Mouse (Mus musculus) hindbrain, embryonic 12.5 days (tissue): ENCODE measurements around the gene Celf2. TPM values are rescaled to one million over a fixed set of nuclear protein-coding genes. Genes with fewer than 3 reads are reported as not detected.

Experiments
- ATAC-seq: fragments of 200-750 bp; cut with Nextera tagmentation; 2 replicates; pipeline ENCODE4 v1.8.0; 2017; ENCODE audit warnings: moderate TSS enrichment; ENCODE audit not compliant: low FRiP score
- H3K27ac ChIP-seq: fragments of 300-500 bp; sonication (generic); 2 replicates; pipeline ENCODE4 v1.5.1; 2016; ENCODE audit warnings: mild to moderate bottlenecking
- H3K27me3 ChIP-seq: fragments of 300-500 bp; sonication (generic); 2 replicates; pipeline ENCODE4 v1.6.1; 2016; ENCODE audit warnings: mild to moderate bottlenecking
- H3K36me3 ChIP-seq: fragments of 300-500 bp; sonication (generic); 2 replicates; pipeline ENCODE4 v1.6.1; 2016; ENCODE audit warnings: mild to moderate bottlenecking
- H3K4me1 ChIP-seq: fragments of 300-500 bp; sonication (generic); 2 replicates; pipeline ENCODE4 v1.6.1; 2016
- H3K4me2 ChIP-seq: fragments of 300-500 bp; sonication (generic); replicated peaks from 2 replicates; pipeline ENCODE4 v1.6.1; 2016; ENCODE audit warnings: mild to moderate bottlenecking
- H3K4me3 ChIP-seq: fragments of 300-500 bp; sonication (generic); 2 replicates; pipeline ENCODE4 v1.5.1; 2016; ENCODE audit warnings: mild to moderate bottlenecking
- H3K9ac ChIP-seq: fragments of 300-500 bp; sonication (generic); 2 replicates; pipeline ENCODE4 v1.6.1; 2016; ENCODE audit warnings: mild to moderate bottlenecking, moderate library complexity
- H3K9me3 ChIP-seq: fragments of 300-500 bp; sonication (generic); replicated peaks from 2 replicates; pipeline ENCODE4 v1.6.1; 2016; ENCODE audit warnings: mild to moderate bottlenecking
- WGBS: fragments of 180-500 bp; shearing (Covaris S2); methylation state at CpG from one replicate; pipeline ENCODE4 v1.1.7; 2016; 5-methylcytosine and 5-hydroxymethylcytosine counted together
- polyA plus RNA-seq: library from polyadenylated mRNA; unstranded; fragments of >200 nt; fragmentation: Nextera tagmentation; extraction: Ambion mirVana; gene quantifications from 2 replicates; pipeline ENCODE4 v1.2.1, GENCODE M21; 2016

Gene Celf2
- polyA plus RNA-seq, 1 experiment from 2014 or later: 108 TPM

DNA sequence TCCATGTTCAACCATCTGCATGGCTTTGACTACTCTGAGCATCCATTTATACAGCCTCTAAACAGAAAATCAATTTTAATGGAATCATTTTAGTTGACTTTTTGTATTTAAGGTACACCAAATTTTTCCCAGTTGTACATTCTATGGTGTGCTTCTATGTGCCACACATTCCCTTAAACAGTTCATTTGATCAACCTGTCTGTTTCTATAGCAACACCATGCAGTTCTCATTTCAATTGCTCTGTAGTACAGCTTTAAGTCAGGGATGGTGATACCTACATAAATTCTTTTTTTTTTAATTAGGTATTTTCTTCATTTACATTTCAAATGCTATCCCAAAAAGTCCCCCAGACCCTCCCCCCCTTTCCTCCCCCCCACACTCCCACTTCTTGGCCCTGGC, 831.9 kb downstream of the Celf2 start:
- Histone ChIP-seq H3K36me3 (no peaks in the 10 kb centered on the region), H3K4me2 (no peak overlapping the region), H3K9me3 (no peaks in the 10 kb centered on the region), H3K27ac (no peak overlapping the region), H3K4me3 (no peak overlapping the region), H3K4me1 (no peaks in the 10 kb centered on the region), H3K27me3 (no peaks in the 10 kb centered on the region), H3K9ac (no peak overlapping the region)
- no peak for ATAC-seq

DNA sequence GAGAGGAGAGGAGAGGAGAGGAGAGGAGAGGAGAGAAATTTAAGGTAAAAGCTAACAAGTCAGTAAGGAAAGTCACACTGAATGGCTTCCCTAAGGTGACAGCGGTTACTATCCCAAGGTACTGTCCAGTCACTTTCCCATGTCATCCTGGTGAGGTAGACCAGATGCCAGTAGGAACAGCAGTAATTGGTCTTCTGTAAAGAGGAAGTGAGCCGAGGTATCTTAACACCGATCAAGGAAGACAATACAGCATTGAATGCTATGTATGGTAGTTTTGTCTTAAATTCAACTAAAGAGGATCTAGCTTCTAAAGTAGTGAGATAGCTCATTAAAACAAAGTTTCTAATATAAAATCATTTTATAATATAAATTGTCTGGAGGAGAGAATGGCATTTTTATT, 835.0 kb downstream of the Celf2 start:
- no peaks in the 10 kb centered on the region for H3K27me3 ChIP-seq
- ATAC-seq: no peak
- no peaks in the 10 kb centered on the region for H3K36me3 ChIP-seq
- H3K4me2 ChIP-seq: no peak overlapping the region
- H3K4me3 ChIP-seq: no peak overlapping the region
- no peaks in the 10 kb centered on the region for H3K4me1 ChIP-seq
- H3K9ac ChIP-seq: no peak overlapping the region
- 91% methylated on average over 3 of the region's 3 CpGs for WGBS
- H3K27ac ChIP-seq: no peak overlapping the region
- H3K9me3 ChIP-seq: no peaks in the 10 kb centered on the region

DNA sequence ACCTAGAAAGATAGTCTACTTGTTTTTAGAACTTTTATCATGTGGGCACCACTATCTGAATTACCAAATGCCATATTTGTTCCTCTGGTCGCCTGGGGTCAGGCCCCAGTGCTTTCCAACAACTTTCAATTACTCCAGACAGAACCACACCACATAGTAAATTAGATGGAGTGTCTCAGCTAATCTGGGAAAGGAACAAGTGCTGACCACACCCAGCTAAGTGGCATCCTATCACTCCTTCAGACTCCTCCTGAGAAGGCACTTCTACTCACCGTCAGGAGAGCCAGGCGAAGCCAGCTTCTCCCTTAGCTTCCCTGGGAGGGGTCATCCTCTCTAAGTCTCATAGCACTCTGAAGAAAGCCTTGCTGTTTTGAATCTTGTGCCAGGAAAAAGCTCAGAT, 835.9 kb downstream of the Celf2 start:
- Histone ChIP-seq H3K9me3 (no peaks in the 10 kb centered on the region), H3K9ac (no peak overlapping the region), H3K27me3 (no peaks in the 10 kb centered on the region), H3K4me1 (no peaks in the 10 kb centered on the region), H3K4me3 (no peak overlapping the region), H3K27ac (no peak overlapping the region), H3K36me3 (no peaks in the 10 kb centered on the region), H3K4me2 (no peak overlapping the region)
- 82% methylated on average over 3 of the region's 3 CpGs for WGBS
- no peak for ATAC-seq

DNA sequence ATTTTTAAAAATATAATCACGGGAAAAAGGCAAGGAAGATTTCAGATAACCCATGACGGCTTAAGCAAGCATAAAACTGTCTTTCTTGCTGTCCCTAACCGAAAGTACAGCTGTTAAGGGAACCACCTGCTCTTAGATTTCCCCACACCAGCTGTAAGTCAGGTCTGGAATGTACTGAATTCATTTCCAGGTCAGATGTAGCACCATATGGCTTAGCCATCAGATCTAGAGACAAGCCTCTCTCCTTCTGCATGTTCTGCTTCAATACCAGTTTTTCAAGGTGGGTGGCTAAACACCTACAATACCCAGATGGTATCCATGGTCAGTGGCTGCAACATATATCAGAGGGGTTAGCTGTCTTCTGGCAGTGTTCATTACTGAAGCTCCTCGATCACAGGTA, 841.8 kb downstream of the Celf2 start:
- Histone ChIP-seq H3K9me3 (no peaks in the 10 kb centered on the region), H3K4me2 (no peak overlapping the region), H3K4me3 (no peak overlapping the region), H3K27me3 (no peaks in the 10 kb centered on the region), H3K27ac (no peak overlapping the region), H3K36me3 (no peaks in the 10 kb centered on the region), H3K9ac (no peak overlapping the region), H3K4me1 (no peaks in the 10 kb centered on the region)
- 69% methylated on average over 4 of the region's 4 CpGs for WGBS
- no peak for ATAC-seq

DNA sequence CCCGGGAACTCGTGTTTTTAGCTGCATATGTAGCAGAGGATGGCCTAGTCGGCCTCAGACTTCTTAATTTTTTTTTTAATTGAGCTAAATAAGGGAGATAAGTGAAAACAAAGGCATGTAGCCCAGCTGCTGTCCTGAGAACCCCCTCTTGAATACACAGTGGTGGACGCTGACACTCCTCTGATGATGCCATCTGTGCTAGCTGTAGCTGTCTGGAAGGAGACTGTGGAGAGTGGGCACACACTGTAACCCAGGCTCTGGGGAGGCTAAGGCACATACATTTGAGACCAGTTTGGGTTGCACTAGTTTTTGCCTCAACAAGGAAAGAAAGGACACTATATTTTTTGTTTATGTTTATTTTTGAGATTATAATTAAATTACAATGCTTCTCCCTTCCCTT, 849.5 kb downstream of the Celf2 start:
- Histone ChIP-seq H3K4me1 (no peaks in the 10 kb centered on the region), H3K36me3 (no peaks in the 10 kb centered on the region), H3K27ac (no peak overlapping the region), H3K27me3 (no peaks in the 10 kb centered on the region), H3K9me3 (no peaks in the 10 kb centered on the region), H3K9ac (no peak overlapping the region), H3K4me2 (no peak overlapping the region), H3K4me3 (no peak overlapping the region)
- ATAC-seq: no peak
- WGBS: 81% methylated on average over 4 of the region's 4 CpGs

DNA sequence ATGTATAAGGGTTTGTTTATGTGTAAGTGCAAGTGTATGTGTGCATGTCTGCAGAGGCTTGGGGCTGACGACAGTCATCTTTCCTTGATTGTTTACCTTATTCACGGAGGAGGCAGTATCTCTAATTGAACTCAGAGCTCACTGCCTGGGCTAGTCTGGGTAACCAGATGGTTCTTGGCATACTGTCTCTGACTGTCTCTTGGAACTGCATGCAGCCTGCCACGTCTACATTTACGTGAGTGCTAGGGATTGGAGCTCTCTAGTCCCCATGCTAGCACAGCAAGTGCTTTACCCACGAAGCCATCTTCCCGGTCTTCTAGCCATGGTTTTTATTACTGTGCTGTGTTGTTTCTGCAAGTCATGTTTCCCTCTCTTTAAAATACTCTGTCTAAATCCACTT, 855.6 kb downstream of the Celf2 start:
- no peak for ATAC-seq
- H3K4me2 ChIP-seq: no peak overlapping the region
- H3K36me3 ChIP-seq: no peaks in the 10 kb centered on the region
- H3K9me3 ChIP-seq: no peaks in the 10 kb centered on the region
- 76% methylated on average over 6 of the region's 6 CpGs for WGBS
- no peak overlapping the region for H3K27ac ChIP-seq
- H3K4me1 ChIP-seq: 0 out of 2 replicates have a peak, but pooled peaks cover 3% of the 10 kb centered on the region
- no peak overlapping the region for H3K4me3 ChIP-seq
- no peak overlapping the region for H3K9ac ChIP-seq
- no peaks in the 10 kb centered on the region for H3K27me3 ChIP-seq

DNA sequence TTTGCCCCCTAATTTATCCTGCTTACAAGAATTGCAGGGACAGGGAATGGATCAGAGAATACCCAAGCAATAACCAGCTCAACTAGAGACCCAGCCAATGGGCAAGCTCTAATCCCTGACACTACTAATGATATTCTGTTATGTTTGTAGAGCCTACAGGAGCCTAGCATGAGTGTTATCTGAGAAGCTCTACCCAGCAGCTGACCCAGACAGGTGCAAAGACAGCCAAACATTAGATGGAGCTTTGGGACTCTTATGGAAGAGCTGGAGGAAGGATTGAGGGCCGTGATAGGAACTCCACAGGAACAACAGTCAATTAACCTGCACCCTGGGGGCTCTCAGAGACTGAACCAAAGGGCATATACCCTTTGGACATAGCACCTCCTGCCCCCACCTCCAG, 857.7 kb downstream of the Celf2 start:
- Histone ChIP-seq H3K36me3 (no peaks in the 10 kb centered on the region), H3K27me3 (no peaks in the 10 kb centered on the region), H3K4me3 (no peak overlapping the region), H3K4me2 (no peak overlapping the region), H3K9ac (no peak overlapping the region), H3K9me3 (no peaks in the 10 kb centered on the region), H3K27ac (no peak overlapping the region), H3K4me1 (0 out of 2 replicates have a peak, but pooled peaks cover 4% of the 10 kb centered on the region)
- 68% methylated on average over 1 of the region's 1 CpGs for WGBS
- ATAC-seq: no peak

DNA sequence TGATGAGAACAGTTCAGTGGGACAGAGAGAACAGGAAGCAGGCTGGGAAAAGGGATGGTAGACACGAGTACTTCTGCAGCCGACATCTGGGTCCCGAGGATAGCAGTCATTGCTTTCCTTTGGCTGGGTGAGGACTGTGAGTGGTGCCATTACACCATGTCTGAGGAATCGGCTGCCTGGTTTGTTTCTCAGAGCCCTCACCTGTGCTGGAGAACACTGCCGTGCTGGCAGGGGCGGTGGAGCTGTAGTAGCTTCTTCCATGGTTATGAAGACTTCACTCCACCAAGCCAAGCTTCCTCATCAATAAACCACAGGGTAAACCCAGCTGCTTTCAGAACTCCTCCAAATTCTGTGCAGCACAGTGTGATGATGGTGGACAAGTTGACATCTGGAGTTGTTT, 860.5 kb downstream of the Celf2 start:
- no peak overlapping the region for H3K4me2 ChIP-seq
- no peaks in the 10 kb centered on the region for H3K36me3 ChIP-seq
- H3K9ac ChIP-seq: no peak overlapping the region
- no peak overlapping the region for H3K27ac ChIP-seq
- H3K9me3 ChIP-seq: no peaks in the 10 kb centered on the region
- no peak for ATAC-seq
- no peak overlapping the region for H3K4me3 ChIP-seq
- no peaks in the 10 kb centered on the region for H3K27me3 ChIP-seq
- 87% methylated on average over 6 of the region's 6 CpGs for WGBS
- 0 out of 2 replicates have a peak, but pooled peaks cover 4% of the 10 kb centered on the region for H3K4me1 ChIP-seq

DNA sequence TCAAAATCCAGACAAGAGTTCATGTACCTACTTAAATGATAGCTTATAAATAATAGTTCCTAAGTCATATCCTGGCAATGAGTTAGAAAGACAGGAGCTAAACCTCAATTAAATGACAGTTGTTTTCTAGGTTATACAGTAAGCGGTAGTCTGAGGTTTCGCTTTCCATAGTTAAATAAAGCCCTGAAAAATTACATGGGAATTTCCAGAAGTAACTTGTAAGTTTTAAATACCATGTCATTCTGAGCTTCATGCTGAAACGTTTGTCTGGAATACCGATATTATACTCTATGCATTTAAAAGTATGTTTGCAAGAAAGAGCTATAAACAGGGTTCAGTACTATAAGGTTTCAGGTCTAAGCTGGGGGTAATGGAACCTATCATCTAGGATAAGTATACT, 862.3 kb downstream of the Celf2 start:
- Histone ChIP-seq H3K4me3 (no peak overlapping the region), H3K4me1 (0 out of 2 replicates have a peak, but pooled peaks cover 4% of the 10 kb centered on the region), H3K4me2 (no peak overlapping the region), H3K9me3 (no peaks in the 10 kb centered on the region), H3K36me3 (no peaks in the 10 kb centered on the region), H3K9ac (no peak overlapping the region), H3K27ac (no peak overlapping the region), H3K27me3 (no peaks in the 10 kb centered on the region)
- no peak for ATAC-seq
- WGBS: 96% methylated on average over 4 of the region's 4 CpGs

DNA sequence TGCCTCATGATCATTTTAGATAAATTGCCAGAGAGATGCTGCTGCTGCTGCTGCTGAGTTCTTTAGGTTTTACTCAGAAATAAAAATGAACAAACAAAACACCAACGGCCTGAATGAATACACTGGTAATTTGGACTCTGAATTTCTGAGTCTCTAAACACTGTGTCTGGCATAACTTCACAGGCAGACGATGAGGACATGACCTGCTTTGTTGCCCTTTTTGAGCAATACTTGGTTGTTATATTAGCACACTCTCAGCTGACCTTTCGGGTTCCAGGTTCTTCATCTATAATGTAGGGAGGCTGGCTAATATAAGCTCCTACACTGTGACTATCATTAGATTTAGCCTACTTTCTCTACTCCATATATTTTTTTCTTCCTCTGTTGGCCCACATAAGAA, 863.0 kb downstream of the Celf2 start:
- no peak overlapping the region for H3K27ac ChIP-seq
- no peak for ATAC-seq
- H3K27me3 ChIP-seq: no peaks in the 10 kb centered on the region
- H3K9me3 ChIP-seq: no peaks in the 10 kb centered on the region
- no peak overlapping the region for H3K4me3 ChIP-seq
- 0 out of 2 replicates have a peak, but pooled peaks cover 4% of the 10 kb centered on the region for H3K4me1 ChIP-seq
- no peaks in the 10 kb centered on the region for H3K36me3 ChIP-seq
- no peak overlapping the region for H3K9ac ChIP-seq
- H3K4me2 ChIP-seq: no peak overlapping the region
- WGBS: 84% methylated on average over 3 of the region's 3 CpGs

DNA sequence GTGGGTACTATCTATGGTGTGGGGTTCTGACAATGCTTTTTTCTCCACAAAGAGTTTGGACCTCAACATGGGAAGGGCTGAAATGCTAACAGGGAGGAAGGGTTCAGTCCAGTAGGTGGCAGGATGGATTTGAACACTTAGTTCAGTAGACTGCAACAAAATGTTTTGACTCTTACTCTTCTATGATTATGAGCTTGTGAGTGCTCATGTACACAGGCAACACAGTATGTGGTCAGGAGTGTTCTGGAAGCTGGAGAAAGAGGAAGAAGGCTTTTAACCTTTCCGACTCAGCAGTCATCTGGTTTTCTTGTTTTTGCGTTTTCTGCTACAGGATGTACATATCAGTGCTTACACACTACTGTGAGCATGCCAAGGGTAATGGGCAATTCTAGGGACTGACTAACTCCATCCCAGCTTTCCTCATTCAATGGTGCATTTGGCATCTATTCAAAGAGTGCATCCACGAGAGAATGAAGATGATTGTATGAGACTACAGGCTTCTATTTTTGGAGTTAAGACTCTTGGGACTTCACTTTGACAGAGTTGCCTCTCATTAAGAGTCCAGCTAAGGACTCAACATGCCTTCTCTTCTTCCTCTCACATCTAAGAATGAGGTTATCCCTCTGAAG, 867.0 kb downstream of the Celf2 start:
- H3K36me3 ChIP-seq: no peaks in the 10 kb centered on the region
- no peaks in the 10 kb centered on the region for H3K27me3 ChIP-seq
- no peak overlapping the region for H3K27ac ChIP-seq
- no peak overlapping the region for H3K4me3 ChIP-seq
- no peaks in the 10 kb centered on the region for H3K9me3 ChIP-seq
- H3K4me2 ChIP-seq: no peak overlapping the region
- WGBS: 83% methylated on average over 3 of the region's 3 CpGs
- no peak for ATAC-seq
- no peak overlapping the region for H3K9ac ChIP-seq
- H3K4me1 ChIP-seq: no peaks in the 10 kb centered on the region

DNA sequence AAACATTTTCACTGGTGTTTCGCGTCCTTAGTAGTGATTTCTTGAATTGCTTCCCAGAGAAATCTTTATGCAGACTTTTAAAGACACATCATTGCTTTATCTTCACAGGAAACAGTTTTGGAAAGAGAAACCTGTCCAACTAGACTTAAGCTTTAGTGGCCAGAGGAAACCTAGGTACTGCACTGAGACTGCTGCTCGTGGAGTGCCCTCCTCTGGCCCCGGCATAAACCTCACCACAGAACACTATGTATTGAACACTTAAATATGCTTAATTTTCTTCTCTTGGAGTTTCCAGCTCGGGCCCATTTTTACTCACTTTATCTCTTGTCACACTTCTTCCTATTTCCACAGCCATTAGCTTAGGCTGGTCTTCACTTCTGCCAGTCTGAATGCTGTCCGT, 870.0 kb downstream of the Celf2 start:
- no peak for ATAC-seq
- no peak overlapping the region for H3K27ac ChIP-seq
- no peaks in the 10 kb centered on the region for H3K36me3 ChIP-seq
- H3K9ac ChIP-seq: no peak overlapping the region
- H3K4me3 ChIP-seq: no peak overlapping the region
- H3K27me3 ChIP-seq: no peaks in the 10 kb centered on the region
- H3K4me1 ChIP-seq: no peaks in the 10 kb centered on the region
- WGBS: 88% methylated on average over 6 of the region's 6 CpGs
- no peak overlapping the region for H3K4me2 ChIP-seq
- H3K9me3 ChIP-seq: no peaks in the 10 kb centered on the region

DNA sequence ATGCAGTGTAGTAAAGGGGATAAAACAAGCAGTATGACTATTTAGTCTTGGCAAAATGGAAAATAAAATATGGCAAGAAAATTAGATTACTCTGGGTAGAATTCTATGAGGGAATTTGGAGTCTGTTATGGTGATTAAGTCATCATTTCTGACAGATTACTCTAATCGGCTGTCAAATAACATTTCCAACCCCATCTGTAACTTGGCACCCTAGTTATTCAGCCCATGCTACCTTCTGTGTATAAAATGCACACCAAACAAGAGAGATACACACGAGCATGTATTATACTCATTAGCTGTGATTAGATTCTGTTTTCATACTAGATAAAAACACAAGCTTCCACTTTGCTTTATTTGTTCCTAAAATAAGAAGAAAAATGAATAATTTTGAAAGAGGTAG, 872.2 kb downstream of the Celf2 start:
- WGBS: 71% methylated on average over 2 of the region's 2 CpGs
- Histone ChIP-seq H3K4me1 (no peaks in the 10 kb centered on the region), H3K27me3 (no peaks in the 10 kb centered on the region), H3K4me3 (no peak overlapping the region), H3K9ac (no peak overlapping the region), H3K36me3 (no peaks in the 10 kb centered on the region), H3K9me3 (no peaks in the 10 kb centered on the region), H3K27ac (no peak overlapping the region), H3K4me2 (no peak overlapping the region)
- ATAC-seq: no peak
